Mouse (Mus musculus): ENCODE measurements at regions not wholly inside any gene's neighbourhood (a gene's known extent, or its start where the extent isn't known, plus 50 kb on each side); places are given as distances from the start of the nearest gene placed in this dataset.

- no peak for DNase-seq (ENCODE audit: low spot score)
These were observed 391.2 kb downstream of the Cdh26 start for GRCm38 (mm10) chr2:178821552-178821951.

- no peak for DNase-seq (ENCODE audit: low spot score)
These were observed 400.0 kb downstream of the Cdh26 start for GRCm38 (mm10) chr2:178830313-178830712.

- DNase-seq (ENCODE audit: low spot score) = no peak
These were observed 404.7 kb downstream of the Cdh26 start for GRCm38 (mm10) chr2:178834986-178835385.

- no peak for DNase-seq (ENCODE audit: low spot score)
These were observed 408.2 kb downstream of the Cdh26 start for GRCm38 (mm10) chr2:178838571-178838970.

- no peak for DNase-seq (ENCODE audit: low spot score)
These were observed 410.6 kb downstream of the Cdh26 start for GRCm38 (mm10) chr2:178840975-178841374.

- no peak for DNase-seq (ENCODE audit: low spot score)
These were observed 412.3 kb downstream of the Cdh26 start for GRCm38 (mm10) chr2:178842595-178842994.

GRCm38 (mm10) chr2:178843458-178843857, 413.1 kb downstream of the Cdh26 start:
- no peak for DNase-seq (ENCODE audit: low spot score)

GRCm38 (mm10) chr2:178844561-178844960, 414.2 kb downstream of the Cdh26 start:
- DNase-seq (ENCODE audit: low spot score) = no peak

GRCm38 (mm10) chr2:178850320-178850719, 420.0 kb downstream of the Cdh26 start:
- no peak for DNase-seq (ENCODE audit: low spot score)

- no peak for DNase-seq (ENCODE audit: low spot score)
These were observed 420.4 kb downstream of the Cdh26 start for GRCm38 (mm10) chr2:178850769-178851168.

- no peak for DNase-seq (ENCODE audit: low spot score)
These were observed 423.7 kb downstream of the Cdh26 start for GRCm38 (mm10) chr2:178854012-178854411.

- no peak for DNase-seq (ENCODE audit: low spot score)
These were observed 424.4 kb downstream of the Cdh26 start for GRCm38 (mm10) chr2:178854760-178855159.

GRCm38 (mm10) chr2:178862620-178863019, 432.3 kb downstream of the Cdh26 start:
- DNase-seq (ENCODE audit: low spot score) = no peak

- DNase-seq (ENCODE audit: low spot score) = peak; percentile 3
These were observed 436.8 kb downstream of the Cdh26 start for GRCm38 (mm10) chr2:178867086-178867485.

GRCm38 (mm10) chr2:178869160-178869559, 438.8 kb downstream of the Cdh26 start:
- DNase-seq (ENCODE audit: low spot score) = no peak

GRCm38 (mm10) chr2:178878436-178878835, 448.1 kb downstream of the Cdh26 start:
- DNase-seq (ENCODE audit: low spot score) = no peak

GRCm38 (mm10) chr2:178885686-178886085, 455.4 kb downstream of the Cdh26 start:
- DNase-seq (ENCODE audit: low spot score) = no peak

GRCm38 (mm10) chr2:178888704-178889103, 458.4 kb downstream of the Cdh26 start:
- DNase-seq (ENCODE audit: low spot score) = no peak

GRCm38 (mm10) chr2:178902397-178902796, 472.1 kb downstream of the Cdh26 start:
- no peak for DNase-seq (ENCODE audit: low spot score)

GRCm38 (mm10) chr2:178909325-178909724, 479.0 kb downstream of the Cdh26 start:
- no peak for DNase-seq (ENCODE audit: low spot score)

GRCm38 (mm10) chr2:178911646-178912045, 481.3 kb downstream of the Cdh26 start:
- DNase-seq (ENCODE audit: low spot score) = no peak

GRCm38 (mm10) chr2:178916316-178917033, 486.1 kb downstream of the Cdh26 start:
- DNase-seq (ENCODE audit: low spot score) = no peak

GRCm38 (mm10) chr2:178924456-178925115, 494.3 kb downstream of the Cdh26 start:
- DNase-seq (ENCODE audit: low spot score) = no peak
